Mouse (Mus musculus) MEL (cell line): Measurements from ENCODE around the gene Tarbp1. TPM values are rescaled to one million over a fixed set of nuclear protein-coding genes. Genes with fewer than 3 reads are reported as not detected.

Experiments used
- DNase-seq: peaks from one replicate; pipeline ENCODE4 v3.0.0; 2011; ENCODE audit warnings: low read depth, low spot score
- H3K27ac ChIP-seq: 2 replicates; pipeline ENCODE4 v1.5.1; 2012; ENCODE audit warnings: low read depth, mild to moderate bottlenecking, control low read depth, low read length, moderate library complexity; ENCODE audit not compliant: control insufficient read depth
- H3K27me3 ChIP-seq, 2 experiments: fragments of 150-350 bp in 1 of 2; sonication (generic) in 1 of 2; 2 replicates each; pipeline ENCODE4 v1.6.1; 2012; ENCODE audit warnings: low read length in 2 of 2, mild to moderate bottlenecking in 2 of 2, improper control_type of control experiment in 1 of 2, moderate library complexity in 1 of 2; ENCODE audit not compliant: insufficient read depth in 2 of 2, control insufficient read depth in 1 of 2
- H3K36me3 ChIP-seq, 2 experiments: 2 replicates each; pipeline ENCODE4 v1.6.1; 2012 to 2014; ENCODE audit warnings: low read length in 2 of 2, improper control_type of control experiment in 1 of 2, inconsistent platforms in 1 of 2, mild to moderate bottlenecking in 1 of 2; ENCODE audit not compliant: insufficient read depth in 2 of 2, control insufficient read depth in 1 of 2
- H3K4me1 ChIP-seq, 2 experiments: fragments of 150-350 bp in 1 of 2; sonication (generic) in 1 of 2; 2 replicates each; pipeline ENCODE4 v1.6.1; 2012; ENCODE audit warnings: low read length in 2 of 2, improper control_type of control experiment in 1 of 2, mild to moderate bottlenecking in 1 of 2; ENCODE audit not compliant: insufficient read depth in 2 of 2, control insufficient read depth in 1 of 2
- H3K4me3 ChIP-seq, 2 experiments: fragments of 150-350 bp in 1 of 2; sonication (generic) in 1 of 2; 2 replicates each; pipeline ENCODE4 v1.5.1; 2012; ENCODE audit warnings: low read depth in 2 of 2, low read length in 2 of 2, mild to moderate bottlenecking in 2 of 2, moderate library complexity in 2 of 2, control low read depth in 1 of 2, improper control_type of control experiment in 1 of 2; ENCODE audit not compliant: control insufficient read depth in 1 of 2, insufficient read depth in 1 of 2
- H3K79me2 ChIP-seq: 2 replicates; pipeline ENCODE4 v1.6.1; 2012; ENCODE audit warnings: mild to moderate bottlenecking, low read length, moderate library complexity; ENCODE audit not compliant: control insufficient read depth, poor library complexity, insufficient read depth
- H3K9ac ChIP-seq: 2 replicates; pipeline ENCODE4 v1.6.1; 2012; ENCODE audit warnings: low read depth, mild to moderate bottlenecking, control low read depth, low read length, moderate library complexity; ENCODE audit not compliant: control insufficient read depth, poor library complexity, severe bottlenecking
- H3K9me3 ChIP-seq: fragments of 150-350 bp; sonication (generic); replicated peaks from 2 replicates; pipeline ENCODE4 v1.6.1; 2012; ENCODE audit warnings: mild to moderate bottlenecking, low read length, improper control_type of control experiment, moderate library complexity; ENCODE audit not compliant: insufficient read depth
- BHLHE40 ChIP-seq: IDR thresholded peaks from 2 replicates; pipeline ENCODE4 v1.6.1; 2012; ENCODE audit warnings: low read depth, mild to moderate bottlenecking, inconsistent platforms, low read length, improper control_type of control experiment, borderline replicate concordance
- CHD1 ChIP-seq: IDR thresholded peaks from 2 replicates; pipeline ENCODE4 v1.6.1; 2012; ENCODE audit warnings: low read depth, mild to moderate bottlenecking, inconsistent platforms, low read length, improper control_type of control experiment
- CHD2 ChIP-seq: IDR thresholded peaks from 2 replicates; pipeline ENCODE4 v1.6.1; 2011; ENCODE audit warnings: low read length, improper control_type of control experiment
- CTCF ChIP-seq, 3 experiments: IDR thresholded peaks in 2 of 3; conservative IDR thresholded peaks in 1 of 3; 2 replicates each; pipeline ENCODE4 v1.5.1; 2011 to 2012; ENCODE audit warnings: low read length in 3 of 3, low read depth in 2 of 3, mild to moderate bottlenecking in 2 of 3, improper control_type of control experiment in 1 of 3, inconsistent platforms in 1 of 3, mixed read lengths in 1 of 3, moderate library complexity in 1 of 3; ENCODE audit not compliant: control insufficient read depth in 1 of 3, insufficient read depth in 1 of 3, poor library complexity in 1 of 3, severe bottlenecking in 1 of 3
- E2F4 ChIP-seq: IDR thresholded peaks from 2 replicates; pipeline ENCODE4 v1.6.1; 2011; ENCODE audit warnings: low read depth, low read length, improper control_type of control experiment, borderline replicate concordance
- ELF1 ChIP-seq: IDR thresholded peaks from 2 replicates; pipeline ENCODE4 v1.6.1; 2014; ENCODE audit warnings: low read depth, mild to moderate bottlenecking, inconsistent platforms, low read length, improper control_type of control experiment, moderate library complexity
- ETS1 ChIP-seq: IDR thresholded peaks from 2 replicates; pipeline ENCODE4 v1.6.1; 2012; ENCODE audit warnings: low read depth, mild to moderate bottlenecking, inconsistent platforms, low read length, improper control_type of control experiment, moderate library complexity
- GABPA ChIP-seq: IDR thresholded peaks from 2 replicates; pipeline ENCODE4 v1.6.1; 2012; ENCODE audit warnings: low read depth, mild to moderate bottlenecking, inconsistent platforms, low read length, improper control_type of control experiment, moderate library complexity
- GATA1 ChIP-seq: IDR thresholded peaks from 2 replicates; pipeline ENCODE4 v1.6.1; 2011; ENCODE audit warnings: low read depth, low read length, improper control_type of control experiment
- HCFC1 ChIP-seq: IDR thresholded peaks from 2 replicates; pipeline ENCODE4 v1.6.1; 2012; ENCODE audit warnings: low read depth, mild to moderate bottlenecking, inconsistent platforms, low read length, improper control_type of control experiment, moderate library complexity
- JUND ChIP-seq: IDR thresholded peaks from 2 replicates; pipeline ENCODE4 v1.6.1; 2011; ENCODE audit warnings: low read depth, mild to moderate bottlenecking, improper control_type of control experiment, low read length
- MYB ChIP-seq: IDR thresholded peaks from 2 replicates; pipeline ENCODE4 v1.6.1; 2011; ENCODE audit warnings: mild to moderate bottlenecking, low read depth, low read length, improper control_type of control experiment
- MYC ChIP-seq: IDR thresholded peaks from 2 replicates; pipeline ENCODE4 v1.6.1; 2011; ENCODE audit warnings: low read depth, mild to moderate bottlenecking, low read length, improper control_type of control experiment, moderate library complexity
- NELFE ChIP-seq: IDR thresholded peaks from 2 replicates; pipeline ENCODE4 v1.6.1; 2011; ENCODE audit warnings: low read depth, low read length, improper control_type of control experiment
- NRF1 ChIP-seq: IDR thresholded peaks from 2 replicates; pipeline ENCODE4 v1.6.1; 2014; ENCODE audit warnings: low read depth, mild to moderate bottlenecking, inconsistent platforms, low read length, improper control_type of control experiment, moderate library complexity; ENCODE audit not compliant: poor library complexity, insufficient read depth, severe bottlenecking
- POLR2AphosphoS2 ChIP-seq: IDR thresholded peaks from 2 replicates; pipeline ENCODE4 v1.6.1; 2011; ENCODE audit warnings: low read length, improper control_type of control experiment
- POLR2AphosphoS5 ChIP-seq: IDR thresholded peaks from 2 replicates; pipeline ENCODE4 v1.6.1; 2012; ENCODE audit warnings: low read depth, borderline replicate concordance, mild to moderate bottlenecking, inconsistent platforms, low read length, moderate library complexity, mixed read lengths
- RAD21 ChIP-seq: IDR thresholded peaks from 2 replicates; pipeline ENCODE4 v1.6.1; 2011; ENCODE audit warnings: mild to moderate bottlenecking, low read depth, low read length, improper control_type of control experiment
- RCOR1 ChIP-seq: IDR thresholded peaks from 2 replicates; pipeline ENCODE4 v1.6.1; 2012; ENCODE audit warnings: low read depth, mild to moderate bottlenecking, inconsistent platforms, low read length, improper control_type of control experiment
- SIN3A ChIP-seq: IDR thresholded peaks from 2 replicates; pipeline ENCODE4 v1.6.1; 2012; ENCODE audit warnings: low read length, improper control_type of control experiment, inconsistent platforms
- TAL1 ChIP-seq: IDR thresholded peaks from 2 replicates; pipeline ENCODE4 v1.6.1; 2012; ENCODE audit warnings: mild to moderate bottlenecking, inconsistent platforms, low read length, moderate library complexity, mixed read lengths
- TBP ChIP-seq: IDR thresholded peaks from 2 replicates; pipeline ENCODE4 v1.8.0; 2011; ENCODE audit warnings: low read depth, low read length, improper control_type of control experiment
- TCF12 ChIP-seq: IDR thresholded peaks from 2 replicates; pipeline ENCODE4 v1.6.1; 2014; ENCODE audit warnings: low read depth, mild to moderate bottlenecking, inconsistent platforms, low read length, improper control_type of control experiment, moderate library complexity
- USF1 ChIP-seq: IDR thresholded peaks from 2 replicates; pipeline ENCODE4 v1.6.1; 2014; ENCODE audit warnings: low read depth, mild to moderate bottlenecking, inconsistent platforms, low read length, improper control_type of control experiment, moderate library complexity
- USF2 ChIP-seq, 2 experiments: IDR thresholded peaks; 2 replicates each; pipeline ENCODE4 v1.6.1; 2011 to 2012; ENCODE audit warnings: improper control_type of control experiment in 2 of 2, low read length in 2 of 2, borderline replicate concordance in 1 of 2, inconsistent platforms in 1 of 2, low read depth in 1 of 2, mild to moderate bottlenecking in 1 of 2; ENCODE audit not compliant: insufficient read depth in 1 of 2
- ZKSCAN1 ChIP-seq: IDR thresholded peaks from 2 replicates; pipeline ENCODE4 v1.6.1; 2012; ENCODE audit warnings: low read depth, mild to moderate bottlenecking, inconsistent platforms, low read length, improper control_type of control experiment, moderate library complexity
- polyA plus RNA-seq, 2 experiments: library from polyadenylated mRNA; stranded (reverse) in 1 of 2; unstranded in 1 of 2; fragments of >175 nt in 1 of 2; fragments of >200 nt in 1 of 2; gene quantifications; 2 replicates each; pipeline versions ENCODE4 v1.2.1 to v1.2.4; 2012; ENCODE audit warnings: low replicate concordance in 2 of 2, low read depth in 1 of 2; ENCODE audit not compliant: insufficient read length in 2 of 2, insufficient read depth in 1 of 2, missing spikeins in 1 of 2
- total RNA-seq: library from RNA; depleted of rRNA; stranded (reverse); fragments of 300-350 nt; gene quantifications from 2 replicates; pipeline ENCODE4 v1.2.3, GENCODE M21; 2012

Gene Tarbp1
- total and polyA plus RNA-seq, 3 experiments = 5.4 to 8.4 TPM; not detected in 1

DNA sequence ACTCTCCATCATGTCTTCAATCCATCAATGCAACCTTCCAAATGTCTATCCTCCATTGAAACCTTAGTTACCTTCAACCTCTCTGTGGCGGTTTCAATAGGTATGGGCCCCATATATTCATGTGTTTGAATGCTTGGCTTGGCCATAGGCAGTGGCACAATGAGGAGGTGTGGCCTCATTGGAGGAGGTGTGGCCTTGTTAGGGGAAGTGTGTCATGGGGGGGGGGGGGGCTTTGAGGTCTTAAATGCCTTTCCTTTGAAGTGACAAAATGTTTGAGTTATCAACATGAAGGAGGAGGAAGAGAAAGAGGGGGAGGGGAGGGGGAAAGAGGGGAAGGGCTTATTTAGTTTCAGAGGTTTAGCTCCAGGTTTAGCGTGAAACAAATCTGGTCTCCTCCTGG lies 5.5 kb upstream of the Tarbp1 start:
- H3K36me3 ChIP-seq = no peaks in the 10 kb centered on the region
- H3K9ac ChIP-seq = no peak overlapping the region
- H3K27me3 ChIP-seq = 0 out of 4 replicates have a peak, but pooled peaks cover 0 to 2% of the 10 kb centered on the region in 2 experiments
- H3K79me2 ChIP-seq = no peaks in the 10 kb centered on the region
- no peak for DNase-seq
- TF ChIP-seq MYC (no peak), POLR2AphosphoS5 (no peak), MYB (no peak), NRF1 (no peak), NELFE (no peak), BHLHE40 (no peak), HCFC1 (no peak), ZKSCAN1 (no peak), E2F4 (no peak), GABPA (no peak), TAL1 (no peak), ELF1 (no peak), ETS1 (no peak), USF2 (IDR thresholded peaks at IDR 0.05; ENCODE audit: borderline replicate concordance in 1 of 2, insufficient read depth in 1 of 2, low read depth in 1 of 2, low read length in 2 of 2) (no peak), JUND (no peak), CHD2 (no peak), TCF12 (no peak)
- no peak overlapping the region for H3K4me3 ChIP-seq
- no peaks in the 10 kb centered on the region for H3K9me3 ChIP-seq
- H3K4me1 ChIP-seq = peaks cover 2 to 8% of the 10 kb centered on the region in 2 experiments; a peak in 2 of 4 replicates
- no peak overlapping the region for H3K27ac ChIP-seq

DNA sequence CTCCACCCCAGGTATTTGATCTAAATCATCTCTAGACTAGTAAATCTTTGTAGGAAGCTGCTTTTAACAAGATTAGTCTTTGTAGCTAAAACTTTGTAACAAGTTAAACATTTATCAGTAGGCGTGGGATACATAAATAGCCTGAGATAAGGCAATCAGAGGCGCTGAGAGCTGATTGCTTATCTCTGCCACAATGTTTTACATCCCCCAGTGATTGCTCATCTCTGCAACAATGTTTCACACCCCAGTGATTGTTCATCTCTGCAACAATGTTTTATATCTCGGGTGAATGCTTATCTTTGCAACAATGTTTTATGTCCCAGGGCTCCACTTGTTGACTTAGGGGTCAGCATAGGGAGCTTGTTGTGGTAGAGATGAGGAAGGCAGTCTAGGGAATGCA lies 3.8 kb upstream of the Tarbp1 start:
- Histone ChIP-seq H3K27ac (no peak overlapping the region), H3K9ac (no peak overlapping the region), H3K36me3 (no peaks in the 10 kb centered on the region), H3K4me3 (no peak overlapping the region), H3K27me3 (0 out of 4 replicates have a peak, but pooled peaks cover 0 to 2% of the 10 kb centered on the region in 2 experiments), H3K9me3 (no peaks in the 10 kb centered on the region), H3K79me2 (peaks cover 4% of the 10 kb centered on the region), H3K4me1 (peaks cover 2 to 8% of the 10 kb centered on the region in 2 experiments; a peak in 2 of 4 replicates)
- DNase-seq = no peak
- TF ChIP-seq ZKSCAN1 (no peak), SIN3A (no peak), E2F4 (no peak), USF1 (no peak), NRF1 (no peak), GATA1 (peak; percentile 42; the same call in 1 of the 2 replicates), MYC (no peak), GABPA (no peak), RAD21 (no peak), JUND (no peak), CTCF (IDR thresholded peaks at IDR 0.05 in 2 of 3, conservative IDR thresholded peaks at IDR 0.05 in 1 of 3; ENCODE audit: control insufficient read depth in 1 of 3, insufficient read depth in 1 of 3, low read depth in 2 of 3, low read length in 3 of 3, poor library complexity in 1 of 3, severe bottlenecking in 1 of 3) (no peak), TBP (no peak), CHD2 (no peak), POLR2AphosphoS2 (no peak), CHD1 (no peak), TAL1 (no peak), RCOR1 (peak; percentile 61; the same call in 1 of the 2 replicates)
